Mouse (Mus musculus): ENCODE measurements around the gene Zfp36.

The Zfp36 gene

GRCm38 (mm10) chr7:28384162-28384561 lies 4.1 kb upstream of the Zfp36 start:
- no peak for DNase-seq (ENCODE audit: low spot score)

- no peak for DNase-seq (ENCODE audit: low spot score)
Measured at GRCm38 (mm10) chr7:28383606-28384005, 3.6 kb upstream of the Zfp36 start.

GRCm38 (mm10) chr7:28382981-28383396 lies 2.9 kb upstream of the Zfp36 start:
- DNase-seq (ENCODE audit: low spot score) = no peak

- DNase-seq (ENCODE audit: low spot score) = no peak
Measured at GRCm38 (mm10) chr7:28382347-28382951, 2.4 kb upstream of the Zfp36 start.

GRCm38 (mm10) chr7:28381938-28382337 lies 1.9 kb upstream of the Zfp36 start:
- DNase-seq (ENCODE audit: low spot score) = peak; percentile 82

- DNase-seq (ENCODE audit: low spot score) = peak; percentile 58
Measured at GRCm38 (mm10) chr7:28381017-28381790, 1.2 kb upstream of the Zfp36 start.

GRCm38 (mm10) chr7:28378769-28379651 lies 1.0 kb downstream of the Zfp36 start:
- peak; percentile 90 for DNase-seq (ENCODE audit: low spot score)

GRCm38 (mm10) chr7:28378066-28378690 lies 1.9 kb downstream of the Zfp36 start:
- no peak for DNase-seq (ENCODE audit: low spot score)

GRCm38 (mm10) chr7:28377190-28378065 lies 2.6 kb downstream of the Zfp36 start:
- DNase-seq (ENCODE audit: low spot score) = no peak

GRCm38 (mm10) chr7:28376011-28376771 lies 3.9 kb downstream of the Zfp36 start:
- DNase-seq (ENCODE audit: low spot score) = peak; percentile 76

- DNase-seq (ENCODE audit: low spot score) = peak; percentile 91
Measured at GRCm38 (mm10) chr7:28375176-28375921, 4.7 kb downstream of the Zfp36 start.

GRCm38 (mm10) chr7:28374647-28375046 lies 5.4 kb downstream of the Zfp36 start:
- DNase-seq (ENCODE audit: low spot score) = no peak

GRCm38 (mm10) chr7:28373891-28374495 lies 6.1 kb downstream of the Zfp36 start:
- DNase-seq (ENCODE audit: low spot score) = no peak

- peak; percentile 90 for DNase-seq (ENCODE audit: low spot score)
Measured at GRCm38 (mm10) chr7:28373131-28373581, 6.9 kb downstream of the Zfp36 start.

- peak; percentile 97 for DNase-seq (ENCODE audit: low spot score)
Measured at GRCm38 (mm10) chr7:28372251-28373108, 7.6 kb downstream of the Zfp36 start, which contains the start of gene Plekhg2. Gene Plekhg2, minus strand, starts transcription at chr7:28372599.

- DNase-seq (ENCODE audit: low spot score) = peak; percentile 76
Measured at GRCm38 (mm10) chr7:28371514-28371989, 8.5 kb downstream of the Zfp36 start.

- DNase-seq (ENCODE audit: low spot score) = no peak
Measured at GRCm38 (mm10) chr7:28370977-28371513, 9.0 kb downstream of the Zfp36 start.

GRCm38 (mm10) chr7:28370051-28370450 lies 10.0 kb downstream of the Zfp36 start:
- DNase-seq (ENCODE audit: low spot score) = no peak

Data from embryo, embryonic 10 days (tissue).